Comparison of ENCODE assay signal across 7 mouse cellular contexts in the genomic region with DNA sequence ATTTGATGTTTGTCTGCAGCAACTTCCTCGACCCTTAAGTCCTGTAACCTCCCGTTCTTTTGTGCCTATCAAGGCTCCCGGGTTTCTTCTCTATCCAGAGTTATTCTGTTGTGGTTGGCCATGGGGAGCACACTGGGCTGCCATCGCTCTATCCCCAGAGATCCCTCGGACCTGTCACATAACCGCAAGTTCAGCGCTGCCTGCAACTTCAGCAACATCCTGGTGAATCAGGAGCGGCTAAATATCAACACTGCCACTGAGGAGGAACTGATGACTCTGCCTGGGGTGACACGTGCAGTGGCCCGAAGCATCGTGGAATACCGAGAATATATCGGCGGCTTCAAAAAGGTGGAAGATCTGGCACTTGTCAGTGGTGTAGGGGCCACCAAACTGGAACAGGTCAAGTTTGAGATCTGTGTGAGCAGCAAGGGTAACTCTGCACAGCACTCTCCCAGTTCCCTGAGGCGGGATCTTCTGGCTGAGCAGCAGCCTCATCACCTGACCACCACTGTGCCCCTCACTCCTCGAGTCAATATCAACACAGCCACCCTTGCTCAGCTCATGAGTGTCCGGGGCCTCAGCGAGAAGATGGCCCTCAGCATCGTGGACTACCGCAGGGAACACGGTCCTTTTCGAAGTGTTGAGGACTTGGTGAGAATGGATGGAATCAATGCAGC. TPM values are rescaled to one million over a fixed set of nuclear protein-coding genes. Genes with fewer than 3 reads are reported as not detected.
DNase-seq lines count a peak whose midpoint lies in the region; ATAC-seq lines count a peak whose summit lies in the region.

No protein-coding gene starts in this region.

- ATAC-seq in lung, embryonic 16.5 days (ENCODE audit: low read depth) = no peak
- ATAC-seq in embryonic facial prominence, embryonic 14.5 days (ENCODE audit: low read depth) = no peak
- ATAC-seq in hindbrain, embryonic 14.5 days (ENCODE audit: low FRiP score) = no peak
- peak; percentile 38 for ATAC-seq in megakaryocyte progenitor cell, adult 5-6 weeks (replicated peaks; ENCODE audit: poor library complexity)

- H3K27ac ChIP-seq in lung, embryonic 16.5 days (ENCODE audit: low read length) = no peak overlapping the region
- H3K27ac ChIP-seq in embryonic facial prominence, embryonic 14.5 days (replicated peaks; ENCODE audit: low read depth, low read length) = no peak overlapping the region
- no peak overlapping the region for H3K27ac ChIP-seq in hindbrain, embryonic 14.5 days

- H3K4me2 ChIP-seq in lung, embryonic 16.5 days (ENCODE audit: low read depth, low read length) = peak overlapping the region; percentile 97
- H3K4me2 ChIP-seq in embryonic facial prominence, embryonic 14.5 days (ENCODE audit: low read depth, low read length) = peak overlapping the region; percentile 86
- H3K4me2 ChIP-seq in hindbrain, embryonic 14.5 days (replicated peaks) = peak overlapping the region; percentile 89

- H3K4me3 ChIP-seq in lung, embryonic 16.5 days (ENCODE audit: low read length) = peak overlapping the region; percentile 80
- H3K4me3 ChIP-seq in embryonic facial prominence, embryonic 14.5 days (ENCODE audit: low read depth, low read length) = peak overlapping the region; percentile 78
- peak overlapping the region; percentile 78 for H3K4me3 ChIP-seq in hindbrain, embryonic 14.5 days (replicated peaks; ENCODE audit: low read length)

- no peaks in the 10 kb centered on the region for H3K9me3 ChIP-seq in lung, embryonic 16.5 days (ENCODE audit: control insufficient read depth, low read length)
- H3K9me3 ChIP-seq in embryonic facial prominence, embryonic 14.5 days (ENCODE audit: control insufficient read depth, low read length) = no peaks in the 10 kb centered on the region
- H3K9me3 ChIP-seq in hindbrain, embryonic 14.5 days (ENCODE audit: control insufficient read depth, low read length) = no peaks in the 10 kb centered on the region

- H3K36me3 ChIP-seq in lung, embryonic 16.5 days (ENCODE audit: control insufficient read depth, insufficient read depth, low read length) = no peaks in the 10 kb centered on the region
- no peaks in the 10 kb centered on the region for H3K36me3 ChIP-seq in embryonic facial prominence, embryonic 14.5 days (ENCODE audit: control insufficient read depth, insufficient read depth, low read length)
- H3K36me3 ChIP-seq in hindbrain, embryonic 14.5 days (replicated peaks; ENCODE audit: control insufficient read depth, insufficient read depth) = no peaks in the 10 kb centered on the region

- no peaks in the 10 kb centered on the region for H3K27me3 ChIP-seq in lung, embryonic 16.5 days (ENCODE audit: control insufficient read depth, insufficient read depth, low read depth, low read length)
- no peaks in the 10 kb centered on the region for H3K27me3 ChIP-seq in embryonic facial prominence, embryonic 14.5 days (replicated peaks; ENCODE audit: control insufficient read depth, insufficient read depth, low read length)
- no peaks in the 10 kb centered on the region for H3K27me3 ChIP-seq in hindbrain, embryonic 14.5 days (ENCODE audit: control insufficient read depth, insufficient read depth, low read length)

- peaks cover 35% of the 10 kb centered on the region for H3K4me1 ChIP-seq in lung, embryonic 16.5 days (replicated peaks; ENCODE audit: control insufficient read depth, insufficient read depth, low read length)
- H3K4me1 ChIP-seq in embryonic facial prominence, embryonic 14.5 days (ENCODE audit: control insufficient read depth, insufficient read depth, low read length) = peaks cover 44% of the 10 kb centered on the region
- H3K4me1 ChIP-seq in hindbrain, embryonic 14.5 days (replicated peaks; ENCODE audit: control insufficient read depth, insufficient read depth, low read length) = peaks cover 4% of the 10 kb centered on the region; the same call in 1 of the 2 replicates

- 44% methylated on average over 22 of the region's 22 CpGs for WGBS in lung, embryonic 16.5 days
- 45% methylated on average over 22 of the region's 22 CpGs for WGBS in embryonic facial prominence, embryonic 14.5 days
- WGBS in hindbrain, embryonic 14.5 days = 49% methylated on average over 22 of the region's 22 CpGs

- DNase-seq in lung, postnatal 36 days = no peak
- no peak for DNase-seq in embryonic facial prominence, embryonic 14.5 days (ENCODE audit: low spot score)
- DNase-seq in hindbrain, embryonic 14.5 days (ENCODE audit: low spot score) = no peak
- DNase-seq in right cerebral cortex, postnatal 25 days = no peak
- DNase-seq in urinary bladder, adult 18-20 months (ENCODE audit: low spot score in 2 of 2) = no peak

- H3K9ac ChIP-seq in lung, embryonic 16.5 days (ENCODE audit: low read length) = peak overlapping the region; percentile 81
- H3K9ac ChIP-seq in embryonic facial prominence, embryonic 14.5 days (ENCODE audit: low read depth, low read length) = peak overlapping the region; percentile 72
- no peak overlapping the region; the same call in 1 of the 2 replicates for H3K9ac ChIP-seq in hindbrain, embryonic 14.5 days

RNA-seq across cellular contexts. Expression of a gene that starts 1.1 kb away (rescaled TPM):
- 11.0 and 11.3 TPM in 2 replicates for polyA plus RNA-seq in lung, embryonic 16.5 days (2015; fragmentation: Nextera tagmentation; extraction: Ambion mirVana)
- 13.7 and 18.0 TPM in 2 replicates for polyA plus RNA-seq in embryonic facial prominence, embryonic 14.5 days (2014; fragmentation: Nextera tagmentation; extraction: Ambion mirVana)
- 8.8 and 11.1 TPM in 2 replicates for polyA plus RNA-seq in hindbrain, embryonic 14.5 days (2014; fragmentation: Nextera tagmentation; extraction: Ambion mirVana)
- 4.4 and 4.8 TPM in 2 replicates for total RNA-seq in megakaryocyte progenitor cell, adult 5-6 weeks (2015)
- 7.3 and 10.5 TPM in 2 replicates for total RNA-seq in megakaryocyte progenitor cell, adult 5-6 weeks (2017)
